In genomic region chr5:120706541-120706940, GRCm38 (mm10) we compare ENCODE assay signal across 8 mouse cellular contexts. TPM values are rescaled to one million over a fixed set of nuclear protein-coding genes. Genes with fewer than 3 reads are reported as not detected.
DNase-seq lines count a peak whose midpoint lies in the region; ATAC-seq and TF ChIP-seq lines count a peak whose summit lies in the region.

No protein-coding gene starts in this region.

- no peak for TF ChIP-seq CTCF in lung, postnatal 0 days (IDR thresholded peaks at IDR 0.05)

- no peak overlapping the region for H3K4me2 ChIP-seq in lung, postnatal 0 days (replicated peaks; ENCODE audit: low read depth, low read length)
- H3K4me2 ChIP-seq in neural tube, embryonic 11.5 days (ENCODE audit: low read depth) = peak overlapping the region; percentile 44

- WGBS in lung, postnatal 0 days = 2% methylated on average over 13 of the region's 16 CpGs
- WGBS in hindbrain, embryonic 10.5 days = 2% methylated on average over 16 of the region's 16 CpGs
- 10% methylated on average over 16 of the region's 16 CpGs for whole genome bisulfite sequencing in neural tube, embryonic 11.5 days

- no peak for ATAC-seq in lung, postnatal 0 days
- no peak for ATAC-seq in neural tube, embryonic 11.5 days (ENCODE audit: insufficient read depth, low FRiP score, low TSS enrichment)

- H3K4me1 ChIP-seq in lung, postnatal 0 days (ENCODE audit: insufficient read depth, low read depth, low read length) = no peaks in the 10 kb centered on the region
- H3K4me1 ChIP-seq in hindbrain, embryonic 10.5 days (replicated peaks) = peaks cover 56% of the 10 kb centered on the region
- peaks cover 24% of the 10 kb centered on the region for H3K4me1 ChIP-seq in neural tube, embryonic 11.5 days (ENCODE audit: control insufficient read depth, insufficient read depth, low read length)

- no peak overlapping the region for H3K9ac ChIP-seq in lung, postnatal 0 days (replicated peaks; ENCODE audit: low read depth)
- no peak overlapping the region; the same call in 1 of the 2 replicates for H3K9ac ChIP-seq in neural tube, embryonic 11.5 days (ENCODE audit: low read length)

- intact Hi-C loops in gastrocnemius, postnatal 14 days (cut with DNase I; ENCODE audit: low total_unique reads) = no loop called here

- H3K4me3 ChIP-seq in lung, postnatal 0 days (ENCODE audit: low read depth, low read length) = no peak overlapping the region
- H3K4me3 ChIP-seq in hindbrain, embryonic 10.5 days = peak overlapping the region; percentile 49
- peak overlapping the region; percentile 12 for H3K4me3 ChIP-seq in neural tube, embryonic 11.5 days (ENCODE audit: low read depth, low read length)

- TF ChIP-seq EP300 in lung, postnatal 0 days (IDR thresholded peaks at IDR 0.05) = no peak

- H3K9me3 ChIP-seq in lung, postnatal 0 days (ENCODE audit: low read length) = no peaks in the 10 kb centered on the region
- no peaks in the 10 kb centered on the region for H3K9me3 ChIP-seq in hindbrain, embryonic 10.5 days
- H3K9me3 ChIP-seq in neural tube, embryonic 11.5 days (ENCODE audit: control insufficient read depth, low read length) = no peaks in the 10 kb centered on the region

- DNase-seq in lung, postnatal 10 days = peak; percentile 33
- no peak for DNase-seq in lung, postnatal 0 days (ENCODE audit: low spot score)
- peak; percentile 69 to 81 for DNase-seq in cerebellum, postnatal 10 days
- DNase-seq in hindbrain, embryonic 10.5 days (ENCODE audit: low spot score) = peak; percentile 66
- DNase-seq in neural tube, embryonic 11.5 days (ENCODE audit: low spot score) = peak; percentile 56
- no peak for DNase-seq in gastrocnemius, postnatal 14 days
- no peak for DNase-seq in layer of hippocampus, adult 18-20 months (ENCODE audit: low spot score in 2 of 2)
- no peak for DNase-seq in urinary bladder, adult 2 months (ENCODE audit: low spot score)

- no peaks in the 10 kb centered on the region for H3K36me3 ChIP-seq in lung, postnatal 0 days (ENCODE audit: insufficient read depth, low read length)
- no peaks in the 10 kb centered on the region for H3K36me3 ChIP-seq in hindbrain, embryonic 10.5 days
- H3K36me3 ChIP-seq in neural tube, embryonic 11.5 days (ENCODE audit: control insufficient read depth, insufficient read depth, low read length) = no peaks in the 10 kb centered on the region

- no peak overlapping the region for H3K27ac ChIP-seq in lung, postnatal 0 days (ENCODE audit: low read length)
- H3K27ac ChIP-seq in hindbrain, embryonic 10.5 days = peak overlapping the region; percentile 84
- H3K27ac ChIP-seq in neural tube, embryonic 11.5 days (ENCODE audit: low read depth, low read length) = no peak overlapping the region

- peaks cover 17% of the 10 kb centered on the region for H3K27me3 ChIP-seq in lung, postnatal 0 days (replicated peaks; ENCODE audit: insufficient read depth, low read length)
- H3K27me3 ChIP-seq in hindbrain, embryonic 10.5 days (ENCODE audit: insufficient read depth, poor library complexity, severe bottlenecking) = peaks cover 96% of the 10 kb centered on the region
- peaks cover 32% of the 10 kb centered on the region for H3K27me3 ChIP-seq in neural tube, embryonic 11.5 days (ENCODE audit: control insufficient read depth, insufficient read depth, low read length)

RNA-seq across cellular contexts. Expression of gene Dtx1, which starts 5.2 kb away (rescaled TPM):
- 0.48 and 0.70 TPM in 2 replicates for polyA plus RNA-seq in lung, postnatal 0 days (2015; fragmentation: Nextera tagmentation; extraction: Ambion mirVana)
- 1.7 and 5.8 TPM in 2 replicates for polyA plus RNA-seq in hindbrain, embryonic 10.5 days (2016; fragmentation: Nextera tagmentation; extraction: Ambion mirVana)
- 7.0 and 7.4 TPM in 2 replicates for polyA plus RNA-seq in neural tube, embryonic 11.5 days (2014; fragmentation: Nextera tagmentation; extraction: Ambion mirVana)
- under 1 TPM; 0.66 to 0.76 TPM for total RNA-seq in gastrocnemius, postnatal 14 days (2021)
- 10 to 100 TPM; 70.7 to 75.2 TPM for total RNA-seq in layer of hippocampus, adult 18-20 months (2021)
- polyA plus RNA-seq in urinary bladder, adult 2 months (2012; rRNA removed) = 6.6 and 12.5 TPM in 2 replicates

RNA-seq across cellular contexts. Expression of gene Oas2, which starts 43.1 kb away (rescaled TPM):
- 0.21 and 0.31 TPM in 2 replicates for polyA plus RNA-seq in lung, postnatal 0 days (2015; fragmentation: Nextera tagmentation; extraction: Ambion mirVana)
- 0.06 and 0.10 TPM in 2 replicates for polyA plus RNA-seq in hindbrain, embryonic 10.5 days (2016; fragmentation: Nextera tagmentation; extraction: Ambion mirVana)
- not detected in 2 replicates for polyA plus RNA-seq in neural tube, embryonic 11.5 days (2014; fragmentation: Nextera tagmentation; extraction: Ambion mirVana)
- under 1 TPM in 1 of 2 experiments, not detected in 1; 0.13 TPM for total RNA-seq in gastrocnemius, postnatal 14 days (2021)
- total RNA-seq in layer of hippocampus, adult 18-20 months (2021) = under 1 TPM in 1 of 2 experiments, not detected in 1; 0.30 TPM
- 8.3 and 9.0 TPM in 2 replicates for polyA plus RNA-seq in urinary bladder, adult 2 months (2012; rRNA removed)

RNA-seq across cellular contexts. Expression of gene Rasal1, which starts 57.9 kb away (rescaled TPM):
- not detected in 2 replicates for polyA plus RNA-seq in lung, postnatal 0 days (2015; fragmentation: Nextera tagmentation; extraction: Ambion mirVana)
- polyA plus RNA-seq in hindbrain, embryonic 10.5 days (2016; fragmentation: Nextera tagmentation; extraction: Ambion mirVana) = 0.13 and 0.15 TPM in 2 replicates
- 0.39 TPM in 1 of 2 replicates, not detected in the other for polyA plus RNA-seq in neural tube, embryonic 11.5 days (2014; fragmentation: Nextera tagmentation; extraction: Ambion mirVana)
- not detected for total RNA-seq in gastrocnemius, postnatal 14 days (2021)
- total RNA-seq in layer of hippocampus, adult 18-20 months (2021) = 10 to 100 TPM; 92.7 to 97.3 TPM
- 0.81 and 1.3 TPM in 2 replicates for polyA plus RNA-seq in urinary bladder, adult 2 months (2012; rRNA removed)

Comparison
In these comparisons a context has a peak if more than half of its experiments do, and no peak if none do; other contexts are left out.
1. DNase-seq: peak in lung, postnatal 10 days (single experiment), cerebellum, postnatal 10 days (2 of 2), hindbrain, embryonic 10.5 days (single experiment) and neural tube, embryonic 11.5 days (single experiment); none in lung, postnatal 0 days (single experiment), gastrocnemius, postnatal 14 days (single experiment), layer of hippocampus, adult 18-20 months (0 of 2) and urinary bladder, adult 2 months (single experiment).